ENCODE assay signal across 9 mouse cellular contexts in genomic region chrX:60026654-60027053, GRCm38 (mm10). TPM values are rescaled to one million over a fixed set of nuclear protein-coding genes. Genes with fewer than 3 reads are reported as not detected.
DNase-seq lines count a peak whose midpoint lies in the region; TF ChIP-seq lines count a peak whose summit lies in the region.
"Had no signal": no experiment of that assay in that cellular context is flagged by ENCODE, and none has a peak within 500 bp of the region (broad histone marks: within the 10 kb centered on the region; RNA-seq: fewer than 3 reads in every experiment).

No protein-coding gene starts in this region.

- DNase-seq in gastrocnemius, adult 2 months, result peak; percentile 23
- DNase-seq in gastrocnemius, adult 8-10 months (ENCODE audit: low spot score in 2 of 2), result no peak
- peak; percentile 8 for DNase-seq in right cerebral cortex, adult 18-20 months
- no peak for DNase-seq in right cerebral cortex, postnatal 25 days
- peak; percentile 56 for DNase-seq in embryo, embryonic 10 days (ENCODE audit: low spot score)
- peak in 1 of 2 experiments; percentile 20 for DNase-seq in layer of hippocampus, adult 2 months (ENCODE audit: low spot score in 2 of 2)
- peak; percentile 15 for DNase-seq in naive thymus-derived CD4-positive, alpha-beta T cell, adult 2 months (ENCODE audit: low read depth)
- DNase-seq in ovary, postnatal 14 days (ENCODE audit: low spot score), result no peak

- TF ChIP-seq CTCF in gastrocnemius, adult 2 months (IDR thresholded peaks at IDR 0.05), result peak; percentile 47
- peak; percentile 77 for TF ChIP-seq CTCF in layer of hippocampus, adult 2 months (conservative IDR thresholded peaks at IDR 0.05)

- intact Hi-C loops in gastrocnemius, adult 2 months (cut with DNase I), result no loop called here

- H3K27ac ChIP-seq in gastrocnemius, adult 2 months, result no peak overlapping the region
- no peak overlapping the region for H3K27ac ChIP-seq in layer of hippocampus, adult 2 months

- no peak overlapping the region for H3K4me3 ChIP-seq in gastrocnemius, adult 2 months
- H3K4me3 ChIP-seq in layer of hippocampus, adult 2 months, result no peak overlapping the region

RNA-seq across cellular contexts. Expression of gene F9, which starts 27.4 kb away (rescaled TPM):
- not detected for total RNA-seq in gastrocnemius, adult 2 months (2021)
- total RNA-seq in gastrocnemius, adult 8-10 months (2022), result not detected
- total RNA-seq in layer of hippocampus, adult 2 months (2021), result under 1 TPM; 0.18 to 0.25 TPM
- total RNA-seq: heart, postnatal 36 days had no signal

Comparison
In these comparisons a context has a peak if more than half of its experiments do, and no peak if none do; other contexts are left out.
1. DNase-seq: peak in gastrocnemius, adult 2 months (single experiment), right cerebral cortex, adult 18-20 months (single experiment), embryo, embryonic 10 days (single experiment) and naive thymus-derived CD4-positive, alpha-beta T cell, adult 2 months (single experiment); none in gastrocnemius, adult 8-10 months (0 of 2), right cerebral cortex, postnatal 25 days (single experiment) and ovary, postnatal 14 days (single experiment).